Mouse (Mus musculus) midbrain, embryonic 14.5 days (tissue): ENCODE results near the gene Nudt5. TPM values are rescaled to one million over a fixed set of nuclear protein-coding genes. Genes with fewer than 3 reads are reported as not detected.

Experiments
- polyA plus RNA-seq: library from polyadenylated mRNA; unstranded; fragments of >200 nt; fragmentation: Nextera tagmentation; extraction: Ambion mirVana; gene quantifications from 2 replicates; pipeline ENCODE4 v1.2.1, GENCODE M21; 2014

Gene Nudt5
- polyA plus RNA-seq, 1 experiment from 2014 or later: 26.6 TPM

Other genes with a start within 250 kb of the Nudt5 start
- gene Camk1d, start 130.5 kb upstream of the Nudt5 start, polyA plus RNA-seq: 6.0 and 6.4 TPM in 2 replicates
- 284 and 304 TPM in 2 replicates for gene Cdc123, start 145 bp downstream of the Nudt5 start, polyA plus RNA-seq
- 1.2 and 2.5 TPM in 2 replicates for gene Gm13199, start 17.9 kb downstream of the Nudt5 start, polyA plus RNA-seq
- 96.0 and 102 TPM in 2 replicates for gene Sec61a2, start 50.4 kb downstream of the Nudt5 start, polyA plus RNA-seq
- 5.7 and 6.0 TPM in 2 replicates for gene Dhtkd1, start 97.8 kb downstream of the Nudt5 start, polyA plus RNA-seq
- gene Upf2, start 106.5 kb downstream of the Nudt5 start, polyA plus RNA-seq: 8.7 and 12.2 TPM in 2 replicates